Comparison of ENCODE assay signal across 13 mouse cellular contexts in the genomic region with DNA sequence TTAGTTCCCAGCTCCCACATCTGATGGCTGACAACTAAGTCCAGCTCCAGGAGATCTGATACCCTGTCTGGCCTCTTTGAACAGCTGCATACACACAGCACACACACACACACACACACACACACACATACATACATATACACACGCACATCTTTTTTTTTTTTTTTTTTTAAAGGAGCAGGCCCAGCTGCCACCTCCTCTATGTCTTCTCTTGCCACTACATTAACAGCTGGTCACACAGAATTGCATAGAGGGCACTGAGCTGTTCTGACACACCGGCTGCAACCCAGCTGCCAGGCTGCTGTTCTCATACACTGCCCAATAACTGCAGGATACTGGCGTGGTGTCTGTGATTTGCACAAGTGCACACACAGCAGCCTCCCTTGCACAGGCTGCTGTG.
"Had no signal": no experiment of that assay in that cellular context is flagged by ENCODE, and none has a peak within 500 bp of the region (broad histone marks: within the 10 kb centered on the region; RNA-seq: fewer than 3 reads in every experiment).

No protein-coding gene starts in this region.

- H3K27me3 ChIP-seq: midbrain, embryonic 12.5 days; stomach, embryonic 15.5 days had no signal

- H3K4me2 ChIP-seq: lung, embryonic 14.5 days; midbrain, embryonic 12.5 days; neural tube, embryonic 12.5 days; stomach, embryonic 15.5 days had no signal

- H3K9ac ChIP-seq: lung, embryonic 14.5 days; midbrain, embryonic 12.5 days; neural tube, embryonic 12.5 days; stomach, embryonic 15.5 days had no signal

- H3K36me3 ChIP-seq: midbrain, embryonic 10.5 days; midbrain, embryonic 12.5 days; neural tube, embryonic 12.5 days; stomach, embryonic 15.5 days had no signal

- H3K4me3 ChIP-seq: midbrain, embryonic 10.5 days; midbrain, embryonic 12.5 days; neural tube, embryonic 12.5 days; stomach, embryonic 15.5 days had no signal

- H3K27ac ChIP-seq: midbrain, embryonic 10.5 days; midbrain, embryonic 12.5 days; neural tube, embryonic 12.5 days; stomach, embryonic 15.5 days; stomach, postnatal 0 days had no signal

- DNase-seq: lung, adult 18-20 months; lung, embryonic 14.5 days; lung, postnatal 10 days; midbrain, embryonic 14.5 days; right cerebral cortex, postnatal 14 days; thymus, adult 2 months; thymus, postnatal 25 days; thymus, postnatal 4 days had no signal

- H3K9me3 ChIP-seq: midbrain, embryonic 10.5 days; midbrain, embryonic 12.5 days; neural tube, embryonic 12.5 days; stomach, embryonic 15.5 days had no signal
